Mouse (Mus musculus) liver, embryonic 15.5 days (tissue): ENCODE data around the gene Eid3. TPM values are rescaled to one million over a fixed set of nuclear protein-coding genes. Genes with fewer than 3 reads are reported as not detected.

ENCODE experiments used
- ATAC-seq: fragments of 200-750 bp; cut with Nextera tagmentation; 2 replicates; pipeline ENCODE4 v1.8.0; 2017; ENCODE audit warnings: moderate number of reproducible peaks, mild to moderate bottlenecking, moderate library complexity; ENCODE audit not compliant: insufficient read depth
- H3K27ac ChIP-seq: fragments of 300-500 bp; sonication (generic); replicated peaks from 2 replicates; pipeline ENCODE4 v1.5.1; 2015; ENCODE audit warnings: mild to moderate bottlenecking, inconsistent platforms
- H3K27me3 ChIP-seq: fragments of 300-500 bp; sonication (generic); 2 replicates; pipeline ENCODE4 v1.6.1; 2015; ENCODE audit warnings: mild to moderate bottlenecking, inconsistent platforms
- H3K36me3 ChIP-seq: fragments of 300-500 bp; sonication (generic); replicated peaks from 2 replicates; pipeline ENCODE4 v1.6.1; 2015; ENCODE audit warnings: moderate library complexity, mild to moderate bottlenecking, inconsistent platforms
- H3K4me1 ChIP-seq: fragments of 300-500 bp; sonication (generic); replicated peaks from 2 replicates; pipeline ENCODE4 v1.6.1; 2015; ENCODE audit warnings: inconsistent platforms
- H3K4me2 ChIP-seq: fragments of 300-500 bp; sonication (generic); 2 replicates; pipeline ENCODE4 v1.6.1; 2015; ENCODE audit warnings: moderate library complexity, mild to moderate bottlenecking, inconsistent platforms
- H3K4me3 ChIP-seq: fragments of 300-500 bp; sonication (generic); replicated peaks from 2 replicates; pipeline ENCODE4 v1.5.1; 2015; ENCODE audit warnings: mild to moderate bottlenecking, inconsistent platforms
- H3K9ac ChIP-seq: fragments of 300-500 bp; sonication (generic); 2 replicates; pipeline ENCODE4 v1.6.1; 2015; ENCODE audit warnings: moderate library complexity, mild to moderate bottlenecking, inconsistent platforms
- H3K9me3 ChIP-seq: fragments of 300-500 bp; sonication (generic); replicated peaks from 2 replicates; pipeline ENCODE4 v1.6.1; 2016; ENCODE audit warnings: inconsistent platforms
- WGBS: fragments of 180-500 bp; shearing (Covaris S2); methylation state at CpG from one replicate; pipeline ENCODE4 v1.1.7; 2015; ENCODE audit warnings: mixed read lengths; ENCODE audit not compliant: insufficient replicate concordance; 5-methylcytosine and 5-hydroxymethylcytosine counted together
- polyA plus RNA-seq: library from polyadenylated mRNA; unstranded; fragments of >200 nt; fragmentation: Nextera tagmentation; extraction: Ambion mirVana; gene quantifications from 2 replicates; pipeline ENCODE4 v1.2.1, GENCODE M21; 2015

The Eid3 gene
- polyA plus RNA-seq, 1 experiment from 2014 or later: 0.15 TPM

DNA sequence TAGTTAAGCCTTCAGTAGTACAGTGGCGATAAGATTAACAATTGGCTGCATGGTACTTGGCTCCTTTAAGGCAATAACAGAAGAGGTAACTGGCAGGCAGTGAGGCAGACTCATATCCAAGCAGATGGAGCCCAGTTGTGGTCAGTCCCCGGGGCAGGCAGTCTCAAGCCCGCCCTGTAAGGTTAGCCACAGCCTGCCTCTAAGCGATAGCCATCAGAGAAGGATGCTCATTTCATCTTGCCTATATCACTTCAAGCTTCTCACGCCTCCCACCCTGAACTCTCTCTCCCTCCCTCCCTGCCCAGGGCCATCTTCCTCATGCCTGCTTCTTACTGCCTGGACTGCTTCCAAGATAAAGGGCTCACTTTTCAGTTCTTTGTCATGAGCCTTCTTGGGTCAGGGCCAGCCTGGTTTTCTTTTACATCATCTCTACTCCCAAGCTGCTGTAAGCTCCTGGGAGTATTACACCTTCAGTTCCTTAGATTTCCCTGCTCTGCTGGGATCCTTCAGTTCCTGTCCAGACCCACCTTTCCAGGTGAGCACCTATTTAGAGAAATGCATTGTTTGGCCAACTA is 3.2 kb upstream of the Eid3 start:
- H3K4me2 ChIP-seq: no peak overlapping the region
- H3K9me3 ChIP-seq: no peaks in the 10 kb centered on the region
- ATAC-seq: no peak
- 62% methylated on average over 5 of the region's 5 CpGs for WGBS
- peaks cover 59% of the 10 kb centered on the region for H3K4me1 ChIP-seq
- H3K9ac ChIP-seq: no peak overlapping the region
- no peak overlapping the region for H3K4me3 ChIP-seq
- H3K36me3 ChIP-seq: peaks cover 43% of the 10 kb centered on the region
- H3K27me3 ChIP-seq: no peaks in the 10 kb centered on the region
- H3K27ac ChIP-seq: no peak overlapping the region

DNA sequence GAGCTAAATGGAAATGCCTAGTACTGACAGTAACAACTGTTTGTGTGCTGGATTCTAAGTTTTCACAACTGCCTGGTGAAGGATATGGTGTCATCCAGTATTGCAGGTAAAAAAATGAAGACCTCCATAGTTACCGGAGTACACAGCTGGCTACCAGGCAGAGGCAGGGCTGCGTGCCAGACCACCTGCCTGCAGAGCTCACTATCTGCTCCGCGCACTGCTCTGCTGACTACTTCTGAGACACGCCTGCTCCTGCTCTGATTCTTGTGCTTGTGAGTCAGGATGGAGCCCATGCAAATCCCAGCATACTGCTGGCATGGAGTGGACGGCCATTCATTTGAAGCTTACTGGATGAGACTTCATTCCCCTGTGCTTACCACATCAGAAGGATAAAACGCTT is 2.6 kb upstream of the Eid3 start:
- no peak overlapping the region for H3K27ac ChIP-seq
- no peaks in the 10 kb centered on the region for H3K9me3 ChIP-seq
- H3K4me3 ChIP-seq: no peak overlapping the region
- no peak overlapping the region for H3K9ac ChIP-seq
- no peak overlapping the region for H3K4me2 ChIP-seq
- H3K4me1 ChIP-seq: peaks cover 59% of the 10 kb centered on the region
- 60% methylated on average over 7 of the region's 7 CpGs for WGBS
- H3K36me3 ChIP-seq: peaks cover 47% of the 10 kb centered on the region
- no peak for ATAC-seq
- no peaks in the 10 kb centered on the region for H3K27me3 ChIP-seq

DNA sequence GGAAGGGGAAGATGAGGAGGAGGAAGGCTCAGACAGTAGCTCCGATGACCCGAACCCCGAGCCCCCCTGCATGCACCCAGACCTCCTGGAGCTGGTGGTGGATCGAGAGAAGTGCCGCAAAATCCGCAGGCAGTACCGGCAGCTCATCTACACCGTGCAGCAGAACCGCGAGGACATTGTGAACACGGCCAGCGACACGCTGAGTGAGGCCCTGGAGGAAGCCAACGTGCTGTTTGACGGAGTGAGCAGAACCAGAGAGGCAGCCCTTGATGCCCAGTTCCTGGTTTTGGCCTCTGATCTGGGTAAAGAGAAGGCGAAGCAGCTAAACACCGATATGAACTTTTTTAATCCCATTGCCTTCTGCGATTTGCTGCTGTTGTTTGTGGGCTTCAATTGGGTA is 406 bp downstream of the Eid3 start:
- Histone ChIP-seq H3K27me3 (no peaks in the 10 kb centered on the region), H3K36me3 (peaks cover 70% of the 10 kb centered on the region), H3K4me2 (no peak overlapping the region), H3K27ac (no peak overlapping the region), H3K9me3 (no peaks in the 10 kb centered on the region), H3K4me1 (peaks cover 51% of the 10 kb centered on the region), H3K9ac (no peak overlapping the region), H3K4me3 (no peak overlapping the region)
- no peak for ATAC-seq
- 81% methylated on average over 18 of the region's 18 CpGs for WGBS

DNA sequence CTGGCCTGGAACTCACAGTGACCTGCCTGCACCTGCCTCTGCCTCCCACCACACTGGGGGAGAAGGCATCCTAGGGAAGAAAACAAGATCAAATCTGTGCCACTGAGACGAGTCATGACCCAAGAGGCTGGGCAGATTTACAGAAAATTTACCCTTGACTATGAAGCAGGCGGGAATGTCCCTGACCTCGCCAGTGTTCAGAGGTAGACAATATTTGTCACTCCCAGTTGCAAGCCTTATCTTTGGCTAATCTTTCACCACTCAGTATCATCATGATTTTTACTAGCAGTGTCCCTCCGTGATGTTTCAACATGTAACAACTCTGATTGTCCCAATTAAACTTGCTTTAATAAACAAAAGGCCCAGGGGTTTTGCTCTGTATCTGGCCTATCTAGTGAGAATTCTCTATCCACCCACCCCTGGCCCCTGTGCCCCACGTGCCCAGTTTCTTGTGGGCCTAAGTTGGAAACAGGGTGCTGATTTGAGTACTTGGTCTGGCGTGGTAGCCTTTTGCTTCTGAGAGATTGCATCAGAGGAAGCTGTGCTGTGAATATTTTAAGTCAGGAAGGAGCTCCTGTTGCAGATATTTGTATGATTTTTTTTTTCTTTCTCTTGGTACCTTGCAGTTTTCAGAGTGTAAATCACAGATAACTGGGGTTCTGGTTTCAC is 2.1 kb downstream of the Eid3 start:
- Histone ChIP-seq H3K27ac (peak overlapping the region; percentile 33; the same call in 1 of the 2 replicates), H3K4me3 (no peak overlapping the region), H3K36me3 (peaks cover 64% of the 10 kb centered on the region), H3K9ac (no peak overlapping the region), H3K27me3 (no peaks in the 10 kb centered on the region), H3K4me2 (no peak overlapping the region), H3K9me3 (no peaks in the 10 kb centered on the region), H3K4me1 (peaks cover 47% of the 10 kb centered on the region)
- WGBS: 55% methylated on average over 6 of the region's 6 CpGs
- no peak; the same call in 1 of the 2 replicates for ATAC-seq

DNA sequence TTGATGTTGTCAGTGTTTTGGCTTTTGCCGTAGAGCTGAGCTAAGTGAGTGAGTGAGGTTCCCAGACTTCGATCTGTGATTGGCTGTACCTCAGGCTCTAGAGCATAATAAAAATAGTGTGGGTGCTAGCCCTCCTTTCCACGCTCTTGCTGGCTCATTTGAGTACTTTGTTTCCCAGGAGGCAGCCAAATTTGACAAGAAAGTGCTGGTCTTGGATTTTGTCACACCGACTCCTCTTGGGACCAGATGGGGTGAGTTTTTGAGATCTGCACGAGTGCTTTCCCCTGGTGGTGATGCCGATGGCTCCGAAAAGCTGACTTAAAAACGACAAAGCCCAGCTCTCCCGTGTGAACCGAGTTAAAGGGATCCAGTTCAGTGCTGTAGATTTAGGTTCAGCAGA is 9.0 kb downstream of the Eid3 start:
- no peak overlapping the region for H3K27ac ChIP-seq

DNA sequence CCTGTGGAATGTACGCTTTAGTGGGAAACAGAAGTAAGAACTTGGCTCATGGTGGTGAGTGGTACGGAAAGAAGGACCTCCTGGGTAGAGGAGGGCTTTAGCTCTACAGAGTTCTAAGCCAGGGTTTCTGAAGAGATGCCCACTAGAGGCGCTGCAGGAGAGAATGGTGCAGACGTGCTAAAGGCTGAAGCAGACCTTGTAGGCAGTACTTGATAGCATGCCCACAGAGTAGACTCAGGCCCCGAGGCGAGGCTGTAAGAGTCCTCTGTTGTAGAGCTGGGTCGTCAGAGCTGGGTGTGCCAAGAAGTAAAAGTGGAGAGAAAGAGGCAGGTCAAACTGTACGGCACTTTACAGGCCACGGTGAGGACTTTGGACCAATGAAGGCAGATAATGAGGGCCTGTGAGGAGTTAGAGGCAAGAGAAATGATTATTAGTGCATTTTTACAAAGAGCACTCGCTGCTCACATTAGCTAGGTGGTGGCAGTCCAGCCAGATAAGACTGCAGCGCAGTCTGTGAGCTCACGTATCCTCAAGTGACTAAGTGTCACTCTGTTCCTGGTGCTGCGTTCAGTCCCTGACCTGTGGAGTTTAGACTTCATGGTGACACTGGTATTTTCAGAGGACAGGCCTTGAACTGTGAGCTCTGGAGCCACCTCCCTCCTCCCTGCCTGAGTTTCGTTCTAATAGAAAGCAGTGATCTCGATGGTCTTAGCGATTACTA is 9.8 kb downstream of the Eid3 start:
- peak; percentile 54 for ATAC-seq
- 77% methylated on average over 16 of the region's 16 CpGs for WGBS
- H3K4me1 ChIP-seq: peaks cover 15% of the 10 kb centered on the region
- no peaks in the 10 kb centered on the region for H3K9me3 ChIP-seq
- H3K27ac ChIP-seq: no peak overlapping the region
- H3K36me3 ChIP-seq: peaks cover 84% of the 10 kb centered on the region
- H3K4me3 ChIP-seq: no peak overlapping the region
- no peaks in the 10 kb centered on the region for H3K27me3 ChIP-seq
- no peak overlapping the region for H3K4me2 ChIP-seq
- no peak overlapping the region for H3K9ac ChIP-seq

More for the DNA sequence above, 9.0 kb downstream of the Eid3 start:
- WGBS: 85% methylated on average over 10 of the region's 10 CpGs
- Histone ChIP-seq H3K4me1 (peaks cover 15% of the 10 kb centered on the region), H3K4me3 (no peak overlapping the region), H3K36me3 (peaks cover 84% of the 10 kb centered on the region), H3K9ac (no peak overlapping the region), H3K4me2 (no peak overlapping the region), H3K27me3 (no peaks in the 10 kb centered on the region), H3K9me3 (no peaks in the 10 kb centered on the region)
- no peak for ATAC-seq

DNA sequence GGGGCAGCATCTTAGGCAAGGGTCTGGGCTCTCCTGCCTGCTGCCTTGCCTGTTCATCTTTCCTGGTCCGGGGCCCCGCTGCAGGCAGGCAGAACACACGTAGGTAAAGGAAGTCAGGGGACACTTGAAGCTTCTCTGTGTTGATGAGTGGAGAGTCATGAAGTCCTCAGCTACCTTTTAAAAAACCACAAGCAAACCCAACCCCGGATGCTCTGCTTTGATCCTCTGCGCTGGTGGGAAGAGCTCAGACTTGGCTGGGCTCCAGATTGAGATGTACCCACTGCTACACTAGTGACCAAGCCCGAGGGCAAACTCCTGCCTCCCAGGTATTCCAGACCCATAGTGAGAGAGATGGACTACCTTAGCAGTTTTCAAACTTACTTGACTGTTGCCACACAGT is 20.9 kb downstream of the Eid3 start:
- H3K9me3 ChIP-seq: no peaks in the 10 kb centered on the region
- H3K27me3 ChIP-seq: no peaks in the 10 kb centered on the region
- peaks cover 95% of the 10 kb centered on the region for H3K36me3 ChIP-seq
- peaks cover 26% of the 10 kb centered on the region for H3K4me1 ChIP-seq
- WGBS: 77% methylated on average over 6 of the region's 6 CpGs
- H3K9ac ChIP-seq: no peak overlapping the region
- ATAC-seq: no peak
- H3K27ac ChIP-seq: no peak overlapping the region
- no peak overlapping the region for H3K4me2 ChIP-seq
- no peak overlapping the region for H3K4me3 ChIP-seq

DNA sequence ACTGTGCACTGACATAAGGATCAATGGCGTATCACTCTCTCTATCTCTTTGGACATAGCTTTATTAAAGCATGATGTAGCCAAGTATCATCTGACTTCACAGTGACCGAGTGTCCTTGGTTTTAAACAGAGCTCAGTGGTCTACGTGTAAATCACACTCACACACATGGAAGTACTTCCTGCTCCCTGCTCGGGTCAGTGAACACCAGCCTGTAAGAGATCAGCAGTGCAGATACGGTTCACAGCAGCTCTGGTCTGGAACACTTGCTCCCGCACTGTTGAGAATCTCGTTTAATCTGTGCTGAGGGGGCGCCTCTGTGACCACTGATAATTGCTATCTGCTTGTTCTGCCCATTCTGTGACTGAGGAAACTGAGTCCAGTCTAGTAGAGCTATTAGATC is 22.1 kb downstream of the Eid3 start:
- Histone ChIP-seq H3K27me3 (no peaks in the 10 kb centered on the region), H3K9me3 (no peaks in the 10 kb centered on the region), H3K4me2 (no peak overlapping the region), H3K27ac (no peak overlapping the region), H3K9ac (no peak overlapping the region), H3K4me3 (no peak overlapping the region), H3K4me1 (peaks cover 36% of the 10 kb centered on the region), H3K36me3 (peaks cover 95% of the 10 kb centered on the region)
- no peak for ATAC-seq
- WGBS: 54% methylated on average over 8 of the region's 8 CpGs

DNA sequence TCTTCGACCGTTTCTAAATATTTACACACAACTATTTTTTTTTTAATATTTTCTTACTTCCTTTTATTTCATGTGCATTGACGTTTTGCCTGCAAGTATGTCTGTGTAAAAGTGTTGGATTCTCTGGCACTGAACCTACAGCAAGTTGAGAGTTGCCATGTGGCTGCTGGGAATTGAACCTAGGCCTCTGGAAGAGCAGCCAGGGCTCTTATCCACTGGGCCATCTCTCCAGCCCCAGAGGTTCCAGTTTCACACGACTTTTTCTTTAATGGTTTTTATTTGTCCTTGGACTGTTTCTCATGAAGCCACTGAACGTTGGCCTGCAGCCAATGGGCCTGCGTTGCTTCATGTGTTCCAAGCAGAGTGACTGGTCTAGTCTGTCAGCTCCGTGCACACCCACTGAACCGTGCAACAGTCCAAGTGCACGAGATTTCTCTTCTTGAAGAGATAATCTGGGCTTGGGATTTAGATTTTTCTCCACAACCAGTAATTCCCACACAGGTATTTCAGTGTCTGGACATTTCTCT is 23.1 kb downstream of the Eid3 start:
- H3K4me2 ChIP-seq: no peak overlapping the region
- no peak overlapping the region for H3K4me3 ChIP-seq
- WGBS: 54% methylated on average over 9 of the region's 9 CpGs
- ATAC-seq: peak; percentile 63
- no peaks in the 10 kb centered on the region for H3K9me3 ChIP-seq
- H3K27me3 ChIP-seq: no peaks in the 10 kb centered on the region
- peaks cover 38% of the 10 kb centered on the region for H3K4me1 ChIP-seq
- no peak overlapping the region for H3K9ac ChIP-seq
- H3K36me3 ChIP-seq: peaks cover 95% of the 10 kb centered on the region
- H3K27ac ChIP-seq: peak overlapping the region; percentile 39

DNA sequence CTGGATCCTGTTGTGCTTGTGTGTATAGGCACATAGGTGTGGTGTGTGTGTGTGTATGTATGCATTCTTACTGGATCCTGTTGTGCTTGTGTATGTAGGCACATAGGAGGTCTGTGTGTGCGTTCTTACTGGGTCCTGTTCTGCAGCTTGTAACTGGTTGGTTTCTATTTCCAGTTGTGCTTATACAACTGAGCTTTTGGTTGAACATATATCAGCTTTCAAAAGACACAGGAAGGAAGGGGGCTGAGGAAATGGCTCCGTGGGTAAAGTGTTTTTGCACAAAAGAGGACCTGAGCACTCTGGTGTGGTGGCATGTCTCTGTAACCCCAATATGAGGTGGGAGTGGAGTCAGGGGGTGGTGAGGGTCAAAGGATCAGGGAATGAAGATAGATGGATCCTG is 24.5 kb downstream of the Eid3 start:
- Histone ChIP-seq H3K4me3 (no peak overlapping the region), H3K27me3 (no peaks in the 10 kb centered on the region), H3K4me1 (peaks cover 38% of the 10 kb centered on the region), H3K36me3 (peaks cover 95% of the 10 kb centered on the region), H3K9ac (no peak overlapping the region), H3K9me3 (no peaks in the 10 kb centered on the region), H3K4me2 (no peak overlapping the region), H3K27ac (no peak overlapping the region)
- ATAC-seq: no peak
- WGBS: 45% methylated on average over 2 of the region's 2 CpGs

DNA sequence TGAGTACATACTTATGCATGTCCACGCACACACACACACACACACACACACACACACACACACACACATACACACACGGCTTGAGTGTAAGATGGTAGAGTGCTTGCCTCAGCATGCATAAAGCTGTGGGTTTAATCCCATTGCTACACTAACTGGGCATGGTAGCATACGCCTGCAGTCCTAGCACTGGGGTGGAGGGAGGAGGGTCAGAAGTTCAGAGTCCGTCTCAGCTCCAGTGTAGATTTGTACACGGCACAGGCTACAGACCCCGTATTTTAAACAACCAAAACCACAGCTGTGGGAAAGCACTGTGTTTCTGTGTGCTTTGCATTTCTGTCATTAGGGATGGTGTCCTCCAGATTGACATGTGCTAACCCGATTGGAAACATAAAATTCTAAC is 25.0 kb downstream of the Eid3 start:
- Histone ChIP-seq H3K4me1 (peaks cover 38% of the 10 kb centered on the region), H3K9me3 (no peaks in the 10 kb centered on the region), H3K9ac (no peak overlapping the region), H3K36me3 (peaks cover 95% of the 10 kb centered on the region), H3K4me3 (no peak overlapping the region), H3K4me2 (no peak overlapping the region), H3K27ac (0 out of 2 replicates have a peak overlapping the region, but pooled peaks have one; percentile 10), H3K27me3 (no peaks in the 10 kb centered on the region)
- peak; percentile 42; the same call in 1 of the 2 replicates for ATAC-seq
- WGBS: 62% methylated on average over 7 of the region's 7 CpGs
